Mouse (Mus musculus) stomach, postnatal 0 days (tissue): Measurements from ENCODE around the gene Dph1. TPM values are rescaled to one million over a fixed set of nuclear protein-coding genes. Genes with fewer than 3 reads are reported as not detected.

Source experiments
- ATAC-seq: fragments of 200-750 bp; cut with Nextera tagmentation; 2 replicates; pipeline ENCODE4 v1.8.0; 2017; ENCODE audit not compliant: low FRiP score, low TSS enrichment
- DNase-seq: peaks from one replicate; pipeline ENCODE4 v3.0.0-alpha.2; 2016; ENCODE audit warnings: low spot score
- H3K27ac ChIP-seq: fragments of 300-500 bp; sonication (generic); replicated peaks from 2 replicates; pipeline ENCODE4 v1.5.1; 2014; ENCODE audit warnings: mild to moderate bottlenecking, control low read depth
- H3K27me3 ChIP-seq: fragments of 300-500 bp; sonication (generic); 2 replicates; pipeline ENCODE4 v1.6.1; 2014; ENCODE audit warnings: low read length; ENCODE audit not compliant: control insufficient read depth, insufficient read depth
- H3K36me3 ChIP-seq: fragments of 300-500 bp; sonication (generic); 2 replicates; pipeline ENCODE4 v1.6.1; 2014; ENCODE audit warnings: low read length, mixed read lengths; ENCODE audit not compliant: control insufficient read depth, insufficient read depth
- H3K4me1 ChIP-seq: fragments of 300-500 bp; sonication (generic); replicated peaks from 2 replicates; pipeline ENCODE4 v1.6.1; 2014; ENCODE audit warnings: antibody characterized with exemption; ENCODE audit not compliant: control insufficient read depth, insufficient read depth
- H3K4me2 ChIP-seq: fragments of 300-500 bp; sonication (generic); replicated peaks from 2 replicates; pipeline ENCODE4 v1.6.1; 2014; ENCODE audit warnings: low read depth, mild to moderate bottlenecking, control low read depth, moderate library complexity
- H3K4me3 ChIP-seq: fragments of 300-500 bp; sonication (generic); 2 replicates; pipeline ENCODE4 v1.5.1; 2014; ENCODE audit warnings: low read depth, low read length, control low read depth
- H3K9ac ChIP-seq: fragments of 300-500 bp; sonication (generic); 2 replicates; pipeline ENCODE4 v1.6.1; 2014; ENCODE audit warnings: mild to moderate bottlenecking, low read length, control low read depth, mixed read lengths
- H3K9me3 ChIP-seq: fragments of 300-500 bp; sonication (generic); 2 replicates; pipeline ENCODE4 v1.6.1; 2016; ENCODE audit warnings: low read length; ENCODE audit not compliant: control insufficient read depth
- CTCF ChIP-seq: IDR thresholded peaks from 2 replicates; pipeline ENCODE4 v1.5.1; 2016; ENCODE audit warnings: antibody characterized with exemption, low read depth, mild to moderate bottlenecking, moderate library complexity
- EP300 ChIP-seq: optimal IDR thresholded peaks from 2 replicates; pipeline ENCODE3; 2016; ENCODE audit warnings: antibody characterized with exemption
- WGBS: fragments of 180-500 bp; shearing (Covaris S2); extraction: QIAGEN DNeasy Blood & Tissue Kit; methylation state at CpG from one replicate; pipeline ENCODE4 v1.1.7; 2014; 5-methylcytosine and 5-hydroxymethylcytosine counted together
- polyA plus RNA-seq: library from polyadenylated mRNA; unstranded; fragments of >200 nt; fragmentation: Nextera tagmentation; extraction: Ambion mirVana; gene quantifications from 2 replicates; pipeline ENCODE4 v1.2.1, GENCODE M21; 2015

Gene Dph1
- polyA plus RNA-seq, 1 experiment from 2014 or later: 15.2 TPM

DNA sequence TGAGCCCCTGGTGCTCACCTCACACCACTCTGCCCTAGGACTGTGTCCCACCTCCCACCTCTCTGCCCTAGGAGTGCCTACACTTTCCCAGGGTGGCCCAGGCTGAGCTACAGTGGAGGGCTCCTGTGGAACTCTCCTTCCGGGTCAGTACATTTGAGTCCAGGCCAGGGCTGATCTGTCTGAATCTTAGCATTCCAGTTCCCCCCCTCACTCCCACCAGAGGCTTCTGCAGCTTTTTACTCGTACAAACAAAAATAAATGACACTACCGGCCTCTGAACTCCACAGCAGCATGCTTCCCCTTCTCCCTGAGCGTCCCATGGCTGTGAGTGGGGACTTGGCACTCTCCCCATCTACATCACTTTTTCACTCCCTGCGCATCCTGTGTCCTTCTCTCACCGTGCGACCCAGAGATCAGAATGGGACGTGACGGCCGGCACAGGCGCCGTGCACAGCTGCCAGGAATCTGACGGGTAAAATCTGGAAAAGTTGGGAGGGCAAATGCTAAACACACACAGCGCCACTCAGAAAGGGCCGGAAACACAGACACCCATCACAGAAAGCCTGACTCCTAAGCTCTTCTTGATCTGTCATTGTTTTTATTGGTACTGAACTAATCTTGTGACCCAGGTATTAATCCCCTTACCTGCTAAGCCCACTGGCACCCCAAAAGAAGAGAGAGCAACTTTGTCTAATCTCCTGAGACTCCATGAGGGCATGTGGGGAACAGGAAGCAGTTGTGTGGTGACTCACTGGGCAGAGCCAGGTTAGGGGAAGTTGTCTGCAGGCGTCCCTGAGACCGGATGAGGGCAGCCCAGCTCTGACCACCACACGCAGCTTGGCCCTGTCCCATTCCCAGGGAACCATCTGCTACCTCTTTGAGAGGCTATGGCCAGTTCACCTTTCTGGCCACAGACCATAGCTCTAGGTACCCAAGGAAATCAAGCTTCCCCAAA is 38.2 kb downstream of the Dph1 start:
- H3K4me2 ChIP-seq: no peak overlapping the region
- TF ChIP-seq EP300 (no peak), CTCF (no peak)
- peaks cover 4% of the 10 kb centered on the region; the same call in 1 of the 2 replicates for H3K4me1 ChIP-seq
- 0 out of 2 replicates have a peak overlapping the region, but pooled peaks have one; percentile 31 for H3K9ac ChIP-seq
- peak overlapping the region; percentile 70 for H3K27ac ChIP-seq
- H3K27me3 ChIP-seq: no peaks in the 10 kb centered on the region
- 48% methylated on average over 18 of the region's 18 CpGs for WGBS
- H3K4me3 ChIP-seq: no peak overlapping the region
- no peaks in the 10 kb centered on the region for H3K9me3 ChIP-seq
- DNase-seq (peak; percentile 21), ATAC-seq (no peak)
- no peaks in the 10 kb centered on the region for H3K36me3 ChIP-seq

GRCm38 (mm10) chr11:75150346-75150745 is 40.7 kb downstream of the Dph1 start:
- Histone ChIP-seq H3K9me3 (no peaks in the 10 kb centered on the region), H3K4me2 (no peak overlapping the region), H3K9ac (no peak overlapping the region), H3K4me3 (no peak overlapping the region), H3K27me3 (no peaks in the 10 kb centered on the region), H3K36me3 (no peaks in the 10 kb centered on the region), H3K4me1 (peaks cover 10% of the 10 kb centered on the region), H3K27ac (no peak overlapping the region)
- DNase-seq (no peak), ATAC-seq (no peak)
- 53% methylated on average over 1 of the region's 1 CpGs for whole genome bisulfite sequencing
- no peak for TF ChIP-seq CTCF
- TF ChIP-seq EP300: no peak

DNA sequence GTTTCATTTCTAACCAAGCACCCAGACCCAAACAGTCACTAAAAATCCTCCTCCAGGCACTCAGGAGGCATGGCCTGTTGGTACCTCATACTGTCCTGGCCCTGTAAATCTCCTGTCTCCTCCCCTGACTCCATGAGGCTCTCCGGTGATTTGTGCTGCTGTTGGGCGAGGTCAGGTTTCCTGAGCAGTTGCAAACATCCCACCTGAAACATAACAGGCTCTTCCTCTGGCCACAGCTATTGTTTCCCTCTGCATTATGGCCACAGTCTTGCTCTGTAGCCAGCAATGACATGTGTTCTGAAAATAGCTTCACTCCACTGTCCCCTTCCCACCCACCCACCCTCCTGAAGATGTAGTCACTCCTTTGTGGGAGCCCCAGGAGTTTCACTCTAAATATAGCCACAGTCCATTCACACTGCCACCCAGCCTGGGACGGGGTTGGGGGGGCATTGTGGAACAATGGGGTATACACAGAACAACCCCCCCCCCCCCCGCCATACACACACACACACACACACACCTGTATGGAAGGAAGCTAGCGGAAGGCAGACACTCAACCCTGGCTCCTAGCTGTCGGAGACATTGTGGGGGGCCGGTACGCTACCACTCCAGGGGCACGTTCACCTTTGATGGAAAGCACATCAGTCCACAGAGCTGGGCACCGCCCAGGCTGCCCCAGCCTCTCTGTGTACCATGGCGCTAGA is 42.6 kb downstream of the Dph1 start:
- Histone ChIP-seq H3K9me3 (no peaks in the 10 kb centered on the region), H3K4me1 (peaks cover 10% of the 10 kb centered on the region), H3K9ac (peak overlapping the region; percentile 38; the same call in 1 of the 2 replicates), H3K36me3 (no peaks in the 10 kb centered on the region), H3K27ac (peak overlapping the region; percentile 88), H3K4me2 (no peak overlapping the region), H3K4me3 (no peak overlapping the region), H3K27me3 (no peaks in the 10 kb centered on the region)
- WGBS: 78% methylated on average over 10 of the region's 11 CpGs
- DNase-seq (no peak), ATAC-seq (peak; percentile 35)
- TF ChIP-seq EP300 (no peak), CTCF (no peak)

DNA sequence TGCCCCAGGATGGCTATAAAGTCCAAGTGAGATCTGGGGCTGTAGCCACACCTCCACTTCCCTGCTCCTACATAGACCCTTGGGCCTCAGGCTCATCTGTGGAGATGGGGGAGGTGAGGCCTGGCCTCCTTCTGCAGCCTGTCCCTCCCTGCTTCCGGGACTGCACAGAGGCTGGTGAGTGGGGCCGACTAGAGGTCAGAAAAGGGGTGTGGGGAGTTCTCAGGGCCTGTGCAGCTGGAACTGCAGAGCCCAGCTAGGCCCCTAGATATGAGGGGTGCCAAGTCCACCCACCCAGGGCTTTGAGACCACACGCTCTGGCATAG is 43.2 kb downstream of the Dph1 start:
- WGBS: 17% methylated on average over 3 of the region's 3 CpGs

GRCm38 (mm10) chr11:75147106-75147845 is 43.8 kb downstream of the Dph1 start:
- H3K4me1 ChIP-seq: peaks cover 10% of the 10 kb centered on the region
- no peaks in the 10 kb centered on the region for H3K9me3 ChIP-seq
- 14% methylated on average over 11 of the region's 11 CpGs for WGBS
- H3K4me3 ChIP-seq: no peak overlapping the region
- H3K27ac ChIP-seq: peak overlapping the region; percentile 88
- 0 out of 2 replicates have a peak overlapping the region, but pooled peaks have one; percentile 11 for H3K4me2 ChIP-seq
- no peaks in the 10 kb centered on the region for H3K36me3 ChIP-seq
- DNase-seq (peak; percentile 63), ATAC-seq (peak; percentile 49)
- TF ChIP-seq CTCF (no peak), EP300 (no peak)
- H3K27me3 ChIP-seq: no peaks in the 10 kb centered on the region
- 0 out of 2 replicates have a peak overlapping the region, but pooled peaks have one; percentile 3 for H3K9ac ChIP-seq

More for the DNA sequence above, 43.2 kb downstream of the Dph1 start:
- no peaks in the 10 kb centered on the region for H3K36me3 ChIP-seq
- H3K9me3 ChIP-seq: no peaks in the 10 kb centered on the region
- DNase-seq (peak; percentile 77), ATAC-seq (peak; percentile 89)
- peaks cover 10% of the 10 kb centered on the region for H3K4me1 ChIP-seq
- no peak overlapping the region for H3K4me2 ChIP-seq
- no peak overlapping the region for H3K4me3 ChIP-seq
- TF ChIP-seq CTCF (peak; percentile 31), EP300 (no peak)
- no peaks in the 10 kb centered on the region for H3K27me3 ChIP-seq
- H3K9ac ChIP-seq: peak overlapping the region; percentile 38; the same call in 1 of the 2 replicates
- peak overlapping the region; percentile 88 for H3K27ac ChIP-seq
